Mouse (Mus musculus): ENCODE measurements at regions not wholly inside any gene's neighbourhood (a gene's known extent, or its start where the extent isn't known, plus 50 kb on each side); places are given as distances from the start of the nearest gene placed in this dataset.

DNA sequence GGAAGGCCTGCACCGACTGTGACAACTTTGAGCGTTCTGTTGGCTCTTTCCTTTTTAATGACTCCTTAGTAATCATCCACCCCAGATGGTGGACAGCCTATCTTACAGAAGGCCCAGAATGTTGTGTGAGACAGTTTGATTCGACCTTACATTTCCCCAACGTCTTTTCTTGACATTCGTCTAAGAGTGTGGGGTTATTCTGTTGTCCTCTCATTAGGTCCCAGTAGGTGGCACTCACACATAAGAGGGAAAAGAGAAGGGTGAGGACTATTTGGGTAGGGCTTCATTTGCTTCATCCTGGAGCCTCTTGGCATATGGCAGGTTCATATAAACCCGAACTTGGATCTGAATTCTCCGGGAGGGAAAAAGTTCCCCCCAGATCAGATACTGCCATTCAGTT lies 104.4 kb downstream of the Stk35 start:
- TF ChIP-seq CTCF (IDR thresholded peaks at IDR 0.05; ENCODE audit: low read depth) (peak; percentile 39; the same call in 1 of the 2 replicates), EP300 (IDR thresholded peaks at IDR 0.05; ENCODE audit: low read depth) (no peak)

Measured in liver, embryonic 14.5 days (tissue).